Mouse (Mus musculus) layer of hippocampus, postnatal 25 days (tissue): ENCODE results near the gene Serpina11. TPM values are rescaled to one million over a fixed set of nuclear protein-coding genes. Genes with fewer than 3 reads are reported as not detected.
A peak's percentile ranks its signal among the peaks of the same experiment; 100 is the strongest.

Experiments used
- DNase-seq, 2 experiments: peaks; one replicate each; pipeline ENCODE4 v3.0.0; 2022; ENCODE audit warnings: mixed read lengths in 2 of 2, low spot score in 1 of 2; ENCODE audit errors: extremely low spot score in 1 of 2
- total RNA-seq, 2 experiments: library from RNA; stranded (reverse); gene quantifications; 2 replicates each; pipeline ENCODE4 v1.2.3; 2021

Gene Serpina11
- not detected for total RNA-seq

- no peak for DNase-seq
Measured at GRCm38 (mm10) chr12:103989857-103990256, at the start of gene Serpina11. Serpina11 (minus strand) TSS chr12:103989957.

DNA sequence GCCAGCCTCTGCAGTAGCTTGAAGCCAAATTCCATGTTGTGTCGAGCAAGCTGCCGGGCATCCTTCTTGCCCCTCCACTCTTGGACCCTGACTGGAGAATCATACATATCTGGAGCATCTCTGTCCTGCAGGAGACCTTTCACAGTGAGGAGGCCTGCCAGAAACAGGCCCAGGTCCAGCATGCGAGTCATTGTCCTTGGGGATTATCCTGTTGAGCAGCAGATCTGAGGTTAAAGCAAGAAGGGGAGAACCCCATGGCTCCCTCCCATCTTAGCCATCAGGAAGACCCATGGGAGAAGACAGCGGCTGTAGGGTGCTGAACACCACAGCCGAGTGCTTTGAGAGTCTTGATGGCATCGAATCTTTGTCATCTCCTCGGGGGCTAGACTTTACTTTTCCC, 48.4 kb upstream of the Serpina11 start:
- no peak for DNase-seq

- DNase-seq: no peak
Measured at GRCm38 (mm10) chr12:104033752-104034151, 44.0 kb upstream of the Serpina11 start.

DNA sequence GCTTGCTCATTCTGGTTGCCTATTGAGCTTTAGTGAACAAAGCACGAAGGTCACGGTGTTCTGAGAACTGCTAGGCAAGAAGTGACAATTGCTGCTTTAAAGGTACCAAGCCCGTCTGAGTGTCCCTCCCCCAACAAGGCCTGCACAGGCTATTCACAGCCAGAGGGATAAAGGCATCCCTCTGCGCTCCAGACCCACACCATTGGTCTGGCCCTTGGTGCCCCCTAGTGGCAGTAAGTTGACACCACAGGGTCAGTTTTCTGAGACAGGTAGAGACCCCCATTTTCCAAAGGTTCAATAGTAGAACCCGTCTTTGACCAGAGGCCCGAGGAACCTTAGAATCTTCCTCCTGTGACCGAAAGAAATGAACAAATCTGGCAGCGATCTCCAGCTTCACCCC, 40.2 kb upstream of the Serpina11 start:
- DNase-seq: peak in 1 of 2 experiments; percentile 12

GRCm38 (mm10) chr12:104015280-104015679, 25.5 kb upstream of the Serpina11 start:
- no peak for DNase-seq

GRCm38 (mm10) chr12:104013620-104014019, 23.9 kb upstream of the Serpina11 start, which contains the start of gene Serpina9:
Serpina9 (minus strand) TSS chr12:104013755.
- no peak for DNase-seq

DNA sequence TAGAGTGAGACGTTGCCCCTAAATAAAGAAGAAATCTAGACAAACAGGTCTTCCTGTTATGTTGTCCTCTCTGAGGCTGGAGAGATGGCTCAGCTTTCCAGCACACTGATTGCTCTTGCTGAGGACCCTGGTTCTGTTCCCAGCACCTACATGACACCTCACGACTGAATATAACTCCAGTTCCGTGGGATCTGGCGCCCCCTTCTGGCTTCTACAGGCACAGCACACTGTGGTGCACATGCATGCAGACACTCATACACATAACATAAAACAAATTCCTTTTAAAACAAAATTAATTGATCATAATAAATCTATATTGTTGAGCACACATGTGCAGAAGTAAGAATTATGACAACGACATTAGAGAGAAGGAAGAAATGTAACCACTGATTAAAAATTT, 14.9 kb upstream of the Serpina11 start:
- DNase-seq: no peak

- no peak for DNase-seq
Measured at GRCm38 (mm10) chr12:104003238-104003612, 13.5 kb upstream of the Serpina11 start.

DNA sequence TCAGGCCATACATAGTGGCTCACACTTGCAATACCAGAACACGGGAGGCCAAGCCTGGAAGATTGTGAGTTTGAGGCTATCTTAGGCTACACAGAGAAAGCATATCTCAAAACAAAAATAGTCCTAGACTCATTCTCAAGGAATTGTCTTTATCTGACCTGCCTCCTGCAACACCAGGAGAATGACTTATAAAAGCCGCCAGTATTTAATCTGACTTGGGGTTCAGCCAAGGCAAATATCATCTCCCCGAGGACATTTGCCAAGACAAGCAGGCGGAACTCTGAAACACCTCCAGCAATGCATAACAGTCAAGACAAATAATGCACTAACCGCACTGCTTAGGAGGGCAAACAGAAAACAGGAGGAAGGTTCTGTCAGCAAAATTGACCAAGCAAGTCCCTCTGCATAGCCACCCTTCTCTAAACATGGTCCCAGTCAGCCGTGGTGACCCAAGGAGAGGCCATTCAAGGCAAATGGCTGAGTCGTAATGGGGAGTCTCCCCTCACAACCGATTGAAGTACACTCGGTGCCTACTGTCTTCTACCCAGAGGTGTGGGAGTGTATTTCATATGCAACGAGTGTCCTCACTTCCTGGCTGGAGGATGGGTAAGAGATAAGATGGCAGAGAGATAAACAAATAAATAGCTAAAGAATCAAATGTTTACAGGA, 12.9 kb upstream of the Serpina11 start:
- DNase-seq: no peak

- DNase-seq: no peak
Measured at GRCm38 (mm10) chr12:104000594-104000993, 10.8 kb upstream of the Serpina11 start.

DNA sequence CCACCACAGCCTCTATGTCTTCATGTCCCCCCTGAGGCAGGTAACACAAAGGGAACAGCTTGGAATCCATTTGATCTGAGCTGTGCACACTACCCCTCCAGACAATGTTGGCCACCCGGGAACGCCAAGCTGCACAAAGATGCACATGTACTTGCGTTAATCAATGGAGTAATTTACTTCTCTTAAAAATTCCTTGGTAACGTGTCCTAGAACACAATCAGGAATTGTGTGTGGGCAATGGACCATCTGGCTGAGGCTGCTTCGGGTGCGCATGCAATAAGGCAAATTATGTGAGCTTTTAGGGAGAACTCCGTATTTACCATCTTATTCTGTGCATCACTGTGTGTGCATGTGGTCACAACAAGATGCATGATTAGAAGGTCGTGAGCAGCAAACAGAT, 9.9 kb upstream of the Serpina11 start:
- no peak for DNase-seq

DNA sequence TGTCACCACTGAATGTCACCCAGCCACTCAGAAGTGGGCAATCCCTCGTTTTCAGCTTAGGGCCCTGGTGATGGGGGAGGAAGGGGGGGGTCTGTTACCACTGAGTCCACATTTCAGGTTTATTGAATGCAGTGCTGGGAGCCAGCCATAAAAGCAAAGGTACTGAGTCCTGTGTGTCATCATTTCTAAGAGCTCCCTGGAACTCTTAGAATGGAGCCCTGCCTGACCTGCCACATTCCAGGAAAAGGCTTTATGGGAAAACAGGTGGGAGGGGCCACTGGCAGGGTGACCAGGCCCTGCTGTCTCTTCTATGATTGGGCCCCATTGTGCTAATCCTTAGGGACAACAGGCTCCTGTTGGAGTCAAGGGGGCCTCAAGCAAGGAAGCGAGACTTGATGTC, 6.8 kb upstream of the Serpina11 start:
- DNase-seq: no peak

DNA sequence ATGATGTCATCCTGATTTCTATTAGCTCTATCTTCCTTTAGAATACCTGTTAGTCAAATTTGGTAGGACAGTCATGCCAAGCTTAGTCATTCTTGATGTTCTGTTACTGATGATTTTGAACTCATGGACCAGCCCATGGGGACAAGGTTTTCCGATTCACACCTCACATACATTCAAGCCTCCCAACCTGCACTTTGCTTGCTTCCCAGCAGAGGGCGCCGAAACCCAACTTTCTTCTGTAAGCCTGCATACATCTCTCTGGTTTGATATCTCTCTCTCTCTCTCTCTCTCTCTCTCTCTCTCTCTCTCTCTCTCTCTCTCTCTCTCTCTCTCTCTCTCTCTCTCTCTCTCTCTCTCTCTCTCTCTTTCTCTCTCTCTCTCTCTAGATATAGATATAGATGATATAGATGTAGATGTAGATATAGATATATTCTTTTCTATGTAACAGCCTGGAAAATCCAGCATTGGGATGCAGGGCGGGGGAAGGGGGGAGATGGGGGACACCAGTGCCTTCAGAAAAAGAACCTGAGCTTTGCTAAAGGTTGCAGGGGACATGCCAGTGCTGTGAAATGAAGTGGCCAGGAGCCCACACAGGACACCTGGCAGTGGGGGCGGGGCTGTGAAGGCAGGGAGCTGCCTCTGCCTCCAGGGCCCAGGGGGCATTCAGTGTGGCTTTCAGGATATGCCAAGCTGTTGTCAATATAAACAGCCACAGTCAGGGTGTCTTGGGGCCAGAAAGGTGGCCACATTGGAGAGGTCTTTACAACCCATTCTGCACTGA, 5.7 kb upstream of the Serpina11 start:
- peak; percentile 74 to 90 for DNase-seq

DNA sequence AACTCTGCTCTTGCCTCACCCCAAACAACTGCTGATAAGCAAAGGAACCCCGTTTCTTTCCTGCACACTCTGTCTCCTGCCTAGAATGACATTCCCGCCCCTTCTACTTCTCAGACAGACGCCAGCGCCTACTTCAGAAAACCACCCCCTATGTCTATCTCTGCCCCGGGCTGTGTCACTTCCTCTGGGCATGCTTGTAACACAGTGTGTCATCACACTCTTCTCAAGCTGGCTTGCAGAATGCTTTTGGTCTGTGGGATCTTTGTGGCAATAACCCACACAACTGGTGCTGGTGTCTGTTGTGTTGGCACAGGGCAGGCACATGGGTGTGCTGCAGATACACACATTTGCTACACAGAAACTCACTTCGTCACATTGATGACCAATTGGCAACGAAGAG, 3.2 kb upstream of the Serpina11 start:
- no peak for DNase-seq

- DNase-seq: no peak
Measured at GRCm38 (mm10) chr12:103989514-103989767, 316 bp downstream of the Serpina11 start.

- no peak for DNase-seq
Measured at GRCm38 (mm10) chr12:103988754-103989513, 823 bp downstream of the Serpina11 start.

DNA sequence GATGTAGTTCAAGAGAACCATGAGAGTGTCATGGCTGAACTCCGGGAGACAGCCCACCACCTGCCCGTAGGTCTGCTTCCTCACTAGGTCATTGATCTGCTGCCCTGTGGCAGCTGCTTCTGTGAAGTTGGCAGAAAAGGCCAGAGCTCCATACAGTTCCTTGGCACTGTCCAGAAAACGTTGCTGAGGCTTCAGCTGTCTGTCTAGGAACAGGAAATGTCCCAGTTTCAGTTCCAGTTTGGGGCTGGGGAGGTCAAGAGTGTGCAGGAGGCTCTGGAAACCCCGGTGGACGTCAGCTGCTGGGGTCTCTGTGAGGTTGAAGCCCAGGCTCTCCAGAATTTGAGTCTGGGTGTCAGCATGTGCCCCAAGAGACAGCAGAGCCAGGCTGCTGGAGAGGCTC, 3.9 kb downstream of the Serpina11 start:
- no peak for DNase-seq

GRCm38 (mm10) chr12:103984935-103985334, 4.8 kb downstream of the Serpina11 start:
- DNase-seq: peak in 1 of 2 experiments; percentile 84

GRCm38 (mm10) chr12:103981646-103982360, 8.0 kb downstream of the Serpina11 start:
- DNase-seq: no peak

GRCm38 (mm10) chr12:103978294-103978693, 11.5 kb downstream of the Serpina11 start:
- no peak for DNase-seq

DNA sequence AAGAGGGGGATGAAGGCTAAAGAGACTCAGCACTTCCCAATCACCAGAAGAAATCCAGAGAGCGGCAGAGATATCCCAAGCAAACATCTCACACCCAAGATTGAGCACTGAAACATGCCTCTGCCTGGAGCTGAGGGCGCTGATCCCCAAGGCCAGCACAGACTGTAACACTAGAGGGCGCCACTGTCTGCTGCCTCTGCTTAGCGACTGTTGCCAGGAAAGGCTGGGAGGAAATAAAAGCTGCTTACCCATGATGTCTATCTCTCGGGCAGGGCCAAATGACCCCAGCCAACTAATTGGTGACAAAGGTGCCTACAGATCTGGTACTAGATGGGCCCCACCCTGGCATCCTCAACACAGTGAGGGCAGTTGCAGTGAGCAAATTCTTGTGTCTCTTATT, 11.9 kb downstream of the Serpina11 start:
- DNase-seq: no peak
